Mouse (Mus musculus) cerebellum, adult 2 months (tissue): Measurements from ENCODE around the gene Gsap.

Source experiments
- CTCF ChIP-seq: fragments of 200-500 bp; IDR thresholded peaks from 2 replicates; pipeline ENCODE4 v1.5.1; 2011; ENCODE audit warnings: low read depth, mild to moderate bottlenecking, control low read depth, low read length, moderate library complexity, borderline replicate concordance; ENCODE audit not compliant: insufficient read depth
- POLR2A ChIP-seq: fragments of 200-500 bp; IDR thresholded peaks from 2 replicates; pipeline ENCODE4 v1.6.1; 2011; ENCODE audit warnings: low read length, control low read depth, borderline replicate concordance; ENCODE audit not compliant: insufficient read depth

DNA sequence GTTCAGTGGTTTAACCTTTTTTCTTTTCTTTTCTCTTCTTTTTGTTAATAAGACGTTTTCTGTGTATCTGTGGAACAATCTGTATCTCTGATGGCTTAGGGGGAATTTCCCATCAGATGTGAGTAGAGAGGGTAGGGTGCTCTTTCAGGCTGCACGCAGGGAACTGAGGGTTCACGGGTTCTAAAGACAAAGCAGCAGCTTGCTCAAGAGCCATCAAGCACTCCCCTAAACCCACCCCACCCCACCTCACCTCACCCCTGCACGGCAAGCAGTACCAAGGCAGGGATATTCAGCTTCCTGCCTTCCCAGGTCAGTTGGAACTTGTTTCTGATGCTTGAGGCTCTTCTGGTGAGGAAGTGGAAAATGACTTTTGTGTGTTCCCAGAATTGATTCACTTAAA is 766 bp downstream of the Gsap start:
- TF ChIP-seq CTCF (no peak), POLR2A (no peak)
